Mouse (Mus musculus): Measurements from ENCODE around the gene Znhit2. TPM values are rescaled to one million over a fixed set of nuclear protein-coding genes. Genes with fewer than 3 reads are reported as not detected.

Znhit2 gene
- 11.9 TPM for total RNA-seq (2023)

DNA sequence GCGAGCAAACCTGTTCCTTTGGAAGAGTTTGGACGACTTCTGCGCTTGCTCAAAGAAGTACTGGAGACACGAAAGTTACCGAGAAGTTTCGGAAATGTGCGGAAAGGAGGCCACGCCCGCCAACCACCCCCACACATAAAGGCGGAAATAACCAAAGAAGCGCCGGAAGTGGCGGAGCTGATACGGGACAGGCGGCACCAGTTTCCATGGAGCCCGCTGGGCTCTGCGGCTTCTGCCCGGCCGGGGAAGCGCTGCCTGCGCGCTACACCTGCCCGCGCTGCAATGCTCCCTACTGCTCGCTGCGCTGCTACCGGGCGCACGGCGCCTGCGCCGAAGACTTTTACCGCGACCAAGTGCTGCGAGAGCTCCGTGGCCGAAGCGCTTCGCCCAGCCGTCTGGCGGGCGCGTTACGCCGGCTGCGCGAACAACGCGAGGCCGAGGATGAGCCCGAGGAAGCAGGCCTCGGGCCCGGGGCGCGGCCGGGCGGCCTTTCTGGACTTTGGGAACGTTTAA is at the start of gene Znhit2:
Gene Znhit2 (plus strand): TSS at position 172 of the 513 bp plus-strand sequence.

GRCm38 (mm10) chr19:6015511-6016315 is 45.3 kb upstream of the Znhit2 start, which contains the start of gene Capn1:
Capn1 (minus strand) TSS chr19:6015897.

GRCm38 (mm10) chr19:6046294-6047153 is 14.5 kb upstream of the Znhit2 start, which contains the start of gene Syvn1:
Syvn1 (plus strand) TSS chr19:6046576.

GRCm38 (mm10) chr19:6057313-6058096 is 3.5 kb upstream of the Znhit2 start, which contains the start of the genes Mrpl49 and Fau:
Mrpl49 (minus strand) TSS chr19:6057785.
Fau (plus strand) TSS chr19:6057844.

GRCm38 (mm10) chr19:6067724-6068415 is 6.9 kb downstream of the Znhit2 start, which contains the start of gene Tm7sf2:
Tm7sf2 (minus strand) TSS chr19:6068373.

GRCm38 (mm10) chr19:6076564-6077393 is 15.8 kb downstream of the Znhit2 start, which contains the start of gene Vps51:
Vps51 (minus strand) TSS chr19:6077231.

DNA sequence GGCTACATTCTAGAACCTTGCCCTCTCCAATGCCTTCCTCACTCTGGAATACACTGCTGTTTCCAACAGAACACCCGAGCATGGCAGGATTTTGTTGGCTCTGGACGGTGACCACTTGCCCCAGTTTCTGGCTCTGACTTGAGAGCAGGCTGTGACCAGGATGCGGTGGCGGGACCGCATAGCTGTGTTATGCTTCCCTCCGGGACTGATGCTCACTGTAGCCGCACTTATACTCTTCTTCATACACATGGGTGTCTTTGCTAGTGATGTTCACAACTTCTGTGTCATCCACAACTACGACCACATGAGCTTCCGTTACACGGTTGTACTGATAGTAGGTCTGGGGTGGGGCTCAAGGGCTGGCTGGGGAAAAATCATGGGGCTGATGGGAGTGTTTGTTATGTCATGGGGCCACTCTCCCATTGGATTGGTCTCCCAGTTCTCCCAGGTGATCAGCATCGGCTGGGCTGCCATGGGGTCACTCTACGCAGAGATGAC is 19.0 kb downstream of the Znhit2 start, which contains the start of gene Tmem262:
Gene Tmem262 (plus strand): TSS at position 51 of the 498 bp plus-strand sequence.

GRCm38 (mm10) chr19:6082156-6082555 is 21.2 kb downstream of the Znhit2 start, which contains the start of gene Gm28374:
Gm28374 (minus strand) TSS chr19:6082256.

GRCm38 (mm10) chr19:6084478-6085248 is 23.7 kb downstream of the Znhit2 start, which contains the start of the genes Zfpl1 and Cdca5:
Zfpl1 (minus strand) TSS chr19:6084956.
Cdca5 (plus strand) TSS chr19:6084983.

DNA sequence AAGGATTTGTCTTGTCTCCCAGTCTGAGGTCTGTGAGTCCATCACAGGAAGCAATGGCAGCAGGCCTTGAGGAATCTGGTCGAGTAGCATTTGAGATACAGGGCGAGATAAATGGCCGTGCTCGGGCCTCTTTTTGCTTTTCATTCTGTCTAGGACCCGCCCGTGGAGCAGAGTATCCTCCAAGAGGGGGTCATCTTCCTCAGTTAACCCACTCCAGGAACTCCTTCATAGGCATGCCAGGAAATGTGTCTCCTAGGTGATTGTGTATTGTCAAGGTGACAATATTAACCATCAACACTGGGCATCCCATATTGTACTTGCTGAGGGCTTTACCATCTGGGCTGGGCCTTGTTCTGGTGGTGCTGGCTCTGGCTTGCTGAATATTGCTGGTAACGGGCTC is 33.1 kb downstream of the Znhit2 start, which contains the start of gene AC131692.1:
Gene AC131692.1 (plus strand): TSS at position 301 of the 400 bp plus-strand sequence.

GRCm38 (mm10) chr19:6105586-6105985 is 44.6 kb downstream of the Znhit2 start, which contains the start of gene Naaladl1:
Naaladl1 (plus strand) TSS chr19:6105782.

Other genes starting within 250 kb of the Znhit2 start
- gene Frmd8, start 185.9 kb upstream of the Znhit2 start, total RNA-seq (2023) = 152 TPM
- 20.8 TPM for gene Slc25a45, start 183.4 kb upstream of the Znhit2 start, total RNA-seq (2023)
- gene Tigd3, start 167.0 kb upstream of the Znhit2 start, total RNA-seq (2023) = 1.7 TPM
- 147 TPM for gene Dpf2, start 148.2 kb upstream of the Znhit2 start, total RNA-seq (2023)
- gene Cdc42ep2, start 136.4 kb upstream of the Znhit2 start, total RNA-seq (2023) = 0.67 TPM
- gene Pola2, start 97.0 kb upstream of the Znhit2 start, total RNA-seq (2023) = 63.5 TPM
- gene Slc22a20, start 75.0 kb upstream of the Znhit2 start, total RNA-seq (2023) = not detected
- 143 TPM for gene Capn1, start 45.3 kb upstream of the Znhit2 start, total RNA-seq (2023)
- 46.9 TPM for gene Syvn1, start 14.6 kb upstream of the Znhit2 start, total RNA-seq (2023)
- 18.0 TPM for gene Mrpl49, start 3.4 kb upstream of the Znhit2 start, total RNA-seq (2023)
- 3,401 TPM for gene Fau, start 3.3 kb upstream of the Znhit2 start, total RNA-seq (2023)
- gene Tm7sf2, start 7.2 kb downstream of the Znhit2 start, total RNA-seq (2023) = 18.8 TPM
- 110 TPM for gene Vps51, start 16.0 kb downstream of the Znhit2 start, total RNA-seq (2023)
- not detected for gene Tmem262, start 18.8 kb downstream of the Znhit2 start, total RNA-seq (2023)
- not detected for gene Gm28374, start 21.1 kb downstream of the Znhit2 start, total RNA-seq (2023)
- 44.0 TPM for gene Zfpl1, start 23.8 kb downstream of the Znhit2 start, total RNA-seq (2023)
- 0.89 TPM for gene Cdca5, start 23.8 kb downstream of the Znhit2 start, total RNA-seq (2023)
- gene AC131692.1, start 33.2 kb downstream of the Znhit2 start, total RNA-seq (2023) = not detected
- not detected for gene Naaladl1, start 44.6 kb downstream of the Znhit2 start, total RNA-seq (2023)
- gene Sac3d1, start 57.5 kb downstream of the Znhit2 start, total RNA-seq (2023) = 9.6 TPM
- 32.0 TPM for gene Snx15, start 67.1 kb downstream of the Znhit2 start, total RNA-seq (2023)
- gene Batf2, start 79.8 kb downstream of the Znhit2 start, total RNA-seq (2023) = not detected
- 26.0 TPM for gene Arl2, start 80.4 kb downstream of the Znhit2 start, total RNA-seq (2023)
- gene Majin, start 123.2 kb downstream of the Znhit2 start, total RNA-seq (2023) = not detected
- not detected for gene Gpha2, start 165.2 kb downstream of the Znhit2 start, total RNA-seq (2023)
- 21.7 TPM for gene Ppp2r5b, start 174.7 kb downstream of the Znhit2 start, total RNA-seq (2023)
- 156 TPM for gene Atg2a, start 180.5 kb downstream of the Znhit2 start, total RNA-seq (2023)
- gene Ehd1, start 215.5 kb downstream of the Znhit2 start, total RNA-seq (2023) = 86.5 TPM
- 9.1 TPM for gene Cdc42bpg, start 245.3 kb downstream of the Znhit2 start, total RNA-seq (2023)